ENCODE assay signal across 8 mouse cellular contexts in genomic region chr9:30920736-30921135, GRCm38 (mm10). TPM values are rescaled to one million over a fixed set of nuclear protein-coding genes. Genes with fewer than 3 reads are reported as not detected.
DNase-seq lines count a peak whose midpoint lies in the region; ATAC-seq and TF ChIP-seq lines count a peak whose summit lies in the region.

No protein-coding gene starts in this region.

- DNase-seq in layer of hippocampus, adult 2 months (ENCODE audit: low spot score in 2 of 2) = peak in 1 of 2 experiments; percentile 53
- no peak for DNase-seq in layer of hippocampus, postnatal 14 days (ENCODE audit: low spot score in 2 of 2)
- peak; percentile 33 to 48 for DNase-seq in cerebellum, postnatal 14 days
- peak; percentile 47 to 65 for DNase-seq in heart, adult 9 months (ENCODE audit: low spot score in 2 of 2)
- peak; percentile 63 for DNase-seq in kidney, postnatal 14 days
- no peak for DNase-seq in spleen, postnatal 36 days (ENCODE audit: low spot score in 2 of 2)
- no peak for DNase-seq in MN1 (ENCODE audit: low spot score)

- no peak overlapping the region for H3K9ac ChIP-seq in neural tube, embryonic 12.5 days

- H3K4me2 ChIP-seq in neural tube, embryonic 12.5 days (replicated peaks) = 0 out of 2 replicates have a peak overlapping the region, but pooled peaks have one; percentile 4

- no peak for ATAC-seq in neural tube, embryonic 12.5 days (ENCODE audit: low FRiP score, low read depth)

- H3K36me3 ChIP-seq in neural tube, embryonic 12.5 days = no peaks in the 10 kb centered on the region

- peak overlapping the region; percentile 64; the same call in 1 of the 2 replicates for H3K4me3 ChIP-seq in layer of hippocampus, adult 2 months
- no peak overlapping the region for H3K4me3 ChIP-seq in neural tube, embryonic 12.5 days

- no peak overlapping the region for H3K27ac ChIP-seq in layer of hippocampus, adult 2 months
- no peak overlapping the region for H3K27ac ChIP-seq in neural tube, embryonic 12.5 days

- peaks cover 20% of the 10 kb centered on the region for H3K27me3 ChIP-seq in neural tube, embryonic 12.5 days (replicated peaks)

- no peaks in the 10 kb centered on the region for H3K9me3 ChIP-seq in neural tube, embryonic 12.5 days

- H3K4me1 ChIP-seq in neural tube, embryonic 12.5 days = peaks cover 16% of the 10 kb centered on the region

- 14% methylated on average over 6 of the region's 6 CpGs for WGBS in neural tube, embryonic 12.5 days

- TF ChIP-seq CTCF in layer of hippocampus, adult 2 months (conservative IDR thresholded peaks at IDR 0.05) = peak; percentile 75

RNA-seq across cellular contexts. Expression of gene Adamts15, which starts 1.5 kb away (rescaled TPM):
- 1 to 10 TPM; 3.4 to 4.0 TPM for total RNA-seq in layer of hippocampus, adult 2 months (2021)
- total RNA-seq in layer of hippocampus, postnatal 14 days (2021) = 1 to 10 TPM; 6.2 to 9.9 TPM
- polyA plus RNA-seq in neural tube, embryonic 12.5 days (2016; fragmentation: Nextera tagmentation; extraction: Ambion mirVana) = 8.0 and 8.4 TPM in 2 replicates

RNA-seq across cellular contexts. Expression of gene Adamts8, which starts 21.6 kb away (rescaled TPM):
- 1 to 10 TPM; 4.0 to 4.6 TPM for total RNA-seq in layer of hippocampus, adult 2 months (2021)
- total RNA-seq in layer of hippocampus, postnatal 14 days (2021) = 1 to 10 TPM; 5.8 to 8.0 TPM
- polyA plus RNA-seq in neural tube, embryonic 12.5 days (2016; fragmentation: Nextera tagmentation; extraction: Ambion mirVana) = 1.2 TPM in 2 replicates

Comparison
In these comparisons a context has a peak if more than half of its experiments do, and no peak if none do; other contexts are left out.
1. DNase-seq: peak in cerebellum, postnatal 14 days (2 of 2), heart, adult 9 months (2 of 2) and kidney, postnatal 14 days (single experiment); none in layer of hippocampus, postnatal 14 days (0 of 2), spleen, postnatal 36 days (0 of 2) and MN1 (single experiment).